Mouse (Mus musculus): ENCODE measurements around the gene Heatr5b. TPM values are rescaled to one million over a fixed set of nuclear protein-coding genes. Genes with fewer than 3 reads are reported as not detected.
"Not testable (repeated sequence)": the region's sequence is repeated elsewhere in the genome, so short reads cannot be mapped to it uniquely, and the experiment has no call there.

Heatr5b gene
- total and polyA plus RNA-seq, 3 experiments = 27.7 to 45.7 (median 38.8) TPM

DNA sequence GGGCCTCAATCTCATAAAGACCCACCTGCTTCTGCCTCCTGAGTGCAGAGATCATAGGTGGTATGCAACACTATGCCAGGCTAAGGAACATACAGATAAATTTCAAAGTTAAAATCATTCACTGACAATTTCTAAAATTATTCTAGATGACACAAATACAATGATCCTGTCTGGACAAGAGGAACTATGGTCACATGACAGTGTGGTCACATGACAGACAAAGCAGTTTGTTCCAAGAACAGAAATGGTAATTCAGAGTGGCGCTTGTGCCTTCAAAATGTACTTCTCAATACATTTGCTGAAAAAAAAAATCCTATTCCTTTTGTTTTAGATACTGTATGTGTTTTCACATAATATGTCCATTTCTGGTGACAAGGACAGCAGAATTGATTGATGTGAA is 37.9 kb downstream of the Heatr5b start:
- peaks cover 2% of the 10 kb centered on the region for H3K4me1 ChIP-seq (ENCODE audit: control insufficient read depth, insufficient read depth, low read length)
- intact Hi-C loops (cut with DNase I) = no loop called here
- no peak overlapping the region for H3K27ac ChIP-seq
- no peak overlapping the region for H3K9ac ChIP-seq (ENCODE audit: low read depth, low read length)
- no peak overlapping the region for H3K4me3 ChIP-seq
- TF ChIP-seq POLR2A (IDR thresholded peaks at IDR 0.05; ENCODE audit: insufficient read depth, low read depth, low read length) = no peak
- TF ChIP-seq EP300 (IDR thresholded peaks at IDR 0.05; ENCODE audit: insufficient read depth, low read depth, low read length) = no peak
- TF ChIP-seq CTCF (IDR thresholded peaks at IDR 0.05) = no peak
- no peak for DNase-seq
- peaks cover 12% of the 10 kb centered on the region for H3K36me3 ChIP-seq (ENCODE audit: control insufficient read depth, insufficient read depth, low read length)
- no peaks in the 10 kb centered on the region; the same call in 1 of the 2 replicates for H3K79me2 ChIP-seq (replicated peaks; ENCODE audit: control insufficient read depth, insufficient read depth, low read length)
- H3K27me3 ChIP-seq (ENCODE audit: control insufficient read depth, insufficient read depth, low read length) = no peaks in the 10 kb centered on the region
- WGBS = 90% methylated on average over 1 of the region's 1 CpGs

- no peaks in the 10 kb centered on the region; the same call in 1 of the 2 replicates for H3K79me2 ChIP-seq (replicated peaks; ENCODE audit: control insufficient read depth, insufficient read depth, low read length)
- 55% methylated on average over 5 of the region's 5 CpGs for WGBS
- no peak overlapping the region for H3K4me3 ChIP-seq
- H3K27me3 ChIP-seq (ENCODE audit: control insufficient read depth, insufficient read depth, low read length) = no peaks in the 10 kb centered on the region
- H3K4me1 ChIP-seq (ENCODE audit: control insufficient read depth, insufficient read depth, low read length) = peaks cover 6% of the 10 kb centered on the region
- no peak overlapping the region for H3K9ac ChIP-seq (ENCODE audit: low read depth, low read length)
- no peak for DNase-seq
- peaks cover 23% of the 10 kb centered on the region for H3K36me3 ChIP-seq (ENCODE audit: control insufficient read depth, insufficient read depth, low read length)
- intact Hi-C loops (cut with DNase I) = no loop called here
- H3K27ac ChIP-seq = peak overlapping the region; percentile 9; the same call in 1 of the 2 replicates
- no peak for TF ChIP-seq POLR2A (IDR thresholded peaks at IDR 0.05; ENCODE audit: insufficient read depth, low read depth, low read length)
- TF ChIP-seq EP300 (IDR thresholded peaks at IDR 0.05; ENCODE audit: insufficient read depth, low read depth, low read length) = no peak
- TF ChIP-seq CTCF (IDR thresholded peaks at IDR 0.05) = no peak
Observed at GRCm38 (mm10) chr17:78794390-78794789, 40.8 kb downstream of the Heatr5b start.

DNA sequence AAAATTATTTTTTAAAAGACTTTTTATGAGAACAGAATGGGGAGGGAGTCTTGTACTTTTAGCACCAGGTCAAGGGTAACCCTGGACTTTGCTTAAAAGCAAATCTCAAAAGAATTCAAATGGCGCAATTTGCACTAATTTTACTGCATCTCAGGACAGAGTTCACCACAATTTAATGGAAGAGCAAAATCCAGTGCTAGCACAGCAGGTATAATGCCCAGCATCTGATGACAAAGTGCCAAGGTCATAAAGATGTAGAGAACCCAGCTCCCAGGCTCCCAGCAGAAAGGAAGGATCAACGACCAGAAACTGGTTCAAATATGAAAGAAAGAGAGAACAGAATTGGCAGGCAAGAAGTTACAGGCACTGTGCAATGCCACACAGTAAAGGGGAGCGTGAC is 43.0 kb downstream of the Heatr5b start:
- H3K4me3 ChIP-seq = no peak overlapping the region
- no peak overlapping the region for H3K9ac ChIP-seq (ENCODE audit: low read depth, low read length)
- no peaks in the 10 kb centered on the region for H3K27me3 ChIP-seq (ENCODE audit: control insufficient read depth, insufficient read depth, low read length)
- peaks cover 21% of the 10 kb centered on the region for H3K36me3 ChIP-seq (ENCODE audit: control insufficient read depth, insufficient read depth, low read length)
- TF ChIP-seq EP300 (IDR thresholded peaks at IDR 0.05; ENCODE audit: insufficient read depth, low read depth, low read length) (no peak), POLR2A (IDR thresholded peaks at IDR 0.05; ENCODE audit: insufficient read depth, low read depth, low read length) (no peak), CTCF (IDR thresholded peaks at IDR 0.05) (no peak)
- intact Hi-C loops (cut with DNase I) = no loop called here
- H3K4me1 ChIP-seq (ENCODE audit: control insufficient read depth, insufficient read depth, low read length) = peaks cover 6% of the 10 kb centered on the region
- 74% methylated on average over 3 of the region's 3 CpGs for WGBS
- no peak for DNase-seq
- H3K27ac ChIP-seq = peak overlapping the region; percentile 80
- no peaks in the 10 kb centered on the region; the same call in 1 of the 2 replicates for H3K79me2 ChIP-seq (replicated peaks; ENCODE audit: control insufficient read depth, insufficient read depth, low read length)

GRCm38 (mm10) chr17:78791690-78792070 is 43.5 kb downstream of the Heatr5b start:
- H3K9ac ChIP-seq (ENCODE audit: low read depth, low read length) = no peak overlapping the region
- intact Hi-C loops (cut with DNase I) = no loop called here
- peaks cover 6% of the 10 kb centered on the region for H3K4me1 ChIP-seq (ENCODE audit: control insufficient read depth, insufficient read depth, low read length)
- H3K4me3 ChIP-seq = no peak overlapping the region
- 55% methylated on average over 3 of the region's 3 CpGs for WGBS
- peak overlapping the region; percentile 80 for H3K27ac ChIP-seq
- H3K79me2 ChIP-seq (replicated peaks; ENCODE audit: control insufficient read depth, insufficient read depth, low read length) = no peaks in the 10 kb centered on the region; the same call in 1 of the 2 replicates
- peaks cover 21% of the 10 kb centered on the region for H3K36me3 ChIP-seq (ENCODE audit: control insufficient read depth, insufficient read depth, low read length)
- TF ChIP-seq POLR2A (IDR thresholded peaks at IDR 0.05; ENCODE audit: insufficient read depth, low read depth, low read length) = no peak
- no peak for TF ChIP-seq EP300 (IDR thresholded peaks at IDR 0.05; ENCODE audit: insufficient read depth, low read depth, low read length)
- TF ChIP-seq CTCF (IDR thresholded peaks at IDR 0.05) = no peak
- DNase-seq = no peak
- H3K27me3 ChIP-seq (ENCODE audit: control insufficient read depth, insufficient read depth, low read length) = no peaks in the 10 kb centered on the region

DNA sequence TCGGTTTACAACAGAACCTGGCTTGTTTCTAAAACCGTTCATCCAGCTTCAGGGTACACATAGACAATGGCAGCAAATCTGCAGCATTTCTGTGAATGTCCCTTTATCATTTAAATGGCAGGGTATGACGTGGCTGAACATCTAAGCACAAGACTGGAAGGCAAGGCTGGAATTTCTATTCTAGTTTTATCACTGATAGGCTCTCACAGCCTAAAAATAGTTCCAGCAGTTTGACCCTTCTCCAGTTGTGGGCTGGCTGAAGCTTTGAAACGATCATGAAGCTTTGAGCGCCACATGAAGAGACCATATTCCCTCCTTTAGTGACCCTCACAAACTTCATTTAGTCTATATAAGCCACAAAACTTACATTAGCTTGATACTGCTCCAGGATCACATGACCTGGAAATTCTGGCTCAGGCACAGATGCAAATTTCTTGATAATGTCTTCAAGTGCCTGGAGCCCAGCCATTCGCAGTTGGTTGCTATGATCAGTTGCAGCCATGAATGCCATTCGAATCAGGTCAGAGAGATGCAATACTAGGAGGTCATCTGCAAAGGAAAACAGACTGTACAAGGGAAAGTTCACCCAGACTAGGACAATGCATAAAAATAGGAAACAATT is 44.0 kb downstream of the Heatr5b start:
- H3K4me1 ChIP-seq (ENCODE audit: control insufficient read depth, insufficient read depth, low read length) = peaks cover 6% of the 10 kb centered on the region
- 23% methylated on average over 7 of the region's 7 CpGs for WGBS
- peak; percentile 38 for TF ChIP-seq POLR2A (IDR thresholded peaks at IDR 0.05; ENCODE audit: insufficient read depth, low read depth, low read length)
- TF ChIP-seq EP300 (IDR thresholded peaks at IDR 0.05; ENCODE audit: insufficient read depth, low read depth, low read length) = no peak
- no peak for TF ChIP-seq CTCF (IDR thresholded peaks at IDR 0.05)
- peak overlapping the region; percentile 80 for H3K27ac ChIP-seq
- H3K4me3 ChIP-seq = no peak overlapping the region
- H3K9ac ChIP-seq (ENCODE audit: low read depth, low read length) = peak overlapping the region; percentile 30; the same call in 1 of the 2 replicates
- H3K36me3 ChIP-seq (ENCODE audit: control insufficient read depth, insufficient read depth, low read length) = peaks cover 21% of the 10 kb centered on the region
- DNase-seq = peak in 1 of 2 experiments; percentile 49
- H3K79me2 ChIP-seq (replicated peaks; ENCODE audit: control insufficient read depth, insufficient read depth, low read length) = no peaks in the 10 kb centered on the region
- intact Hi-C loops (cut with DNase I) = no loop called here
- H3K27me3 ChIP-seq (ENCODE audit: control insufficient read depth, insufficient read depth, low read length) = no peaks in the 10 kb centered on the region

GRCm38 (mm10) chr17:78788273-78788672 is 46.9 kb downstream of the Heatr5b start:
- intact Hi-C loops (cut with DNase I); H3K9ac ChIP-seq (ENCODE audit: low read depth, low read length); H3K4me1 ChIP-seq (ENCODE audit: control insufficient read depth, insufficient read depth, low read length); DNase-seq; H3K4me3 ChIP-seq; H3K79me2 ChIP-seq (replicated peaks; ENCODE audit: control insufficient read depth, insufficient read depth, low read length); H3K27me3 ChIP-seq (ENCODE audit: control insufficient read depth, insufficient read depth, low read length); H3K27ac ChIP-seq: not testable (repeated sequence)
- peaks cover 14% of the 10 kb centered on the region for H3K36me3 ChIP-seq (ENCODE audit: control insufficient read depth, insufficient read depth, low read length)
- peak; percentile 57 for TF ChIP-seq CTCF (IDR thresholded peaks at IDR 0.05)
- WGBS = 74% methylated on average over 3 of the region's 3 CpGs
